Mouse (Mus musculus) heart, embryonic 11.5 days (tissue): ENCODE measurements around the gene Smad1. TPM values are rescaled to one million over a fixed set of nuclear protein-coding genes. Genes with fewer than 3 reads are reported as not detected.
A peak's percentile ranks its signal among the peaks of the same experiment; 100 is the strongest.

Experiments
- ATAC-seq: fragments of 200-750 bp; cut with Nextera tagmentation; replicated peaks from 2 replicates; pipeline ENCODE4 v1.8.0; 2017; ENCODE audit warnings: moderate library complexity; ENCODE audit not compliant: insufficient number of reproducible peaks, low FRiP score, low TSS enrichment
- H3K27ac ChIP-seq: fragments of 300-500 bp; sonication (generic); 2 replicates; pipeline ENCODE4 v1.5.1; 2014; ENCODE audit warnings: mild to moderate bottlenecking, low read depth, low read length
- H3K27me3 ChIP-seq: fragments of 300-500 bp; sonication (generic); 2 replicates; pipeline ENCODE4 v1.6.1; 2014; ENCODE audit warnings: mild to moderate bottlenecking, low read length, mixed read lengths; ENCODE audit not compliant: control insufficient read depth, insufficient read depth
- H3K36me3 ChIP-seq: fragments of 300-500 bp; sonication (generic); 2 replicates; pipeline ENCODE4 v1.6.1; 2014; ENCODE audit warnings: mild to moderate bottlenecking, low read length, moderate library complexity, mixed read lengths; ENCODE audit not compliant: control insufficient read depth, insufficient read depth
- H3K4me1 ChIP-seq: fragments of 300-500 bp; sonication (generic); 2 replicates; pipeline ENCODE4 v1.6.1; 2014; ENCODE audit warnings: low read length; ENCODE audit not compliant: control insufficient read depth, insufficient read depth
- H3K4me2 ChIP-seq: fragments of 300-500 bp; sonication (generic); 2 replicates; pipeline ENCODE4 v1.6.1; 2014; ENCODE audit warnings: mild to moderate bottlenecking, moderate library complexity
- H3K4me3 ChIP-seq: fragments of 300-500 bp; sonication (generic); 2 replicates; pipeline ENCODE4 v1.5.1; 2014; ENCODE audit warnings: low read depth, low read length
- H3K9ac ChIP-seq: fragments of 300-500 bp; sonication (generic); 2 replicates; pipeline ENCODE4 v1.6.1; 2014; ENCODE audit warnings: mild to moderate bottlenecking, low read depth, low read length, moderate library complexity
- H3K9me3 ChIP-seq: fragments of 300-500 bp; sonication (generic); replicated peaks from 2 replicates; pipeline ENCODE4 v1.6.1; 2016; ENCODE audit warnings: low read length; ENCODE audit not compliant: control insufficient read depth
- WGBS: fragments of 180-500 bp; shearing (Covaris S2); extraction: QIAGEN DNeasy Blood & Tissue Kit; methylation state at CpG from one replicate; pipeline ENCODE4 v1.1.7; 2014; ENCODE audit not compliant: insufficient replicate concordance; 5-methylcytosine and 5-hydroxymethylcytosine counted together
- polyA plus RNA-seq: library from polyadenylated mRNA; unstranded; fragments of >200 nt; fragmentation: Nextera tagmentation; extraction: Ambion mirVana; gene quantifications from 2 replicates; pipeline ENCODE4 v1.2.1, GENCODE M21; 2014

The Smad1 gene
- polyA plus RNA-seq, 1 experiment from 2014 or later = 23.0 TPM

- no peak for ATAC-seq
- Histone ChIP-seq H3K4me1 (peaks cover 7% of the 10 kb centered on the region; the same call in 1 of the 2 replicates), H3K36me3 (no peaks in the 10 kb centered on the region), H3K27me3 (no peaks in the 10 kb centered on the region), H3K4me3 (no peak overlapping the region), H3K4me2 (no peak overlapping the region), H3K9me3 (no peaks in the 10 kb centered on the region), H3K27ac (no peak overlapping the region), H3K9ac (no peak overlapping the region)
- WGBS = 68% methylated on average over 2 of the region's 2 CpGs
These were observed 1.4 kb upstream of the Smad1 start for GRCm38 (mm10) chr8:79400671-79401070.

GRCm38 (mm10) chr8:79398251-79398981 lies 902 bp downstream of the Smad1 start:
- Histone ChIP-seq H3K27ac (peak overlapping the region; percentile 89), H3K36me3 (no peaks in the 10 kb centered on the region), H3K27me3 (no peaks in the 10 kb centered on the region), H3K4me1 (peaks cover 13% of the 10 kb centered on the region; the same call in 1 of the 2 replicates), H3K9me3 (no peaks in the 10 kb centered on the region), H3K4me3 (peak overlapping the region; percentile 86), H3K4me2 (peak overlapping the region; percentile 79), H3K9ac (peak overlapping the region; percentile 97)
- 1% methylated on average over 58 of the region's 68 CpGs for WGBS
- ATAC-seq = peak; percentile 32

DNA sequence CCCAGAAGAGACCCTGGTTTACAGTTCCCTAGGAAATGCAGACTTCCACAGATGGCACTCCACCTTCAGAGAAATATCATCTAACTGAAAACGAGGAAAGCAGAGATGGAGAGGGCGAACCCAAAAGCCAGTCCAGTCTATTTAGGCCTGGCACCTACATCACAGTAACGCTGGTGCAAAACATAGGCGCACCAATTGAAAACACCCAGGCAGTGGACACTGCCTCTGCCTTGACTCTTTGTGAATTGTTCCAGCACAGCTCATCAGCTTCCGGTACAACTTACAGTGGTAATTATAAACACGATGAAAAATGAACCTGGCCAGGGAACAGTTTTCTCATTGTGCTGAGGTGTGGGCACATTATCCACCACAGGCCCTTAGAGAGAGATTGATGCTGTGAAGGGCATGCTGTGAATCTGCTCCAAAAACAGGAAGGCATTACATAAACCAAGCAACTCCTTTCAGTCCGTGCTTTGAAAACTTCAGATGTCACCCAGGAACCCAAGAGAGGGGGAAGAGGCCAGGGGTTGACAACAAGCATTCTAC lies 1.5 kb downstream of the Smad1 start:
- Histone ChIP-seq H3K9me3 (no peaks in the 10 kb centered on the region), H3K36me3 (no peaks in the 10 kb centered on the region), H3K4me3 (peak overlapping the region; percentile 86), H3K9ac (peak overlapping the region; percentile 97), H3K4me1 (peaks cover 13% of the 10 kb centered on the region; the same call in 1 of the 2 replicates), H3K27ac (peak overlapping the region; percentile 89), H3K4me2 (peak overlapping the region; percentile 79), H3K27me3 (no peaks in the 10 kb centered on the region)
- no peak for ATAC-seq
- 26% methylated on average over 7 of the region's 7 CpGs for WGBS

- peaks cover 13% of the 10 kb centered on the region; the same call in 1 of the 2 replicates for H3K4me1 ChIP-seq
These were observed 2.4 kb downstream of the Smad1 start for GRCm38 (mm10) chr8:79396911-79397310.

DNA sequence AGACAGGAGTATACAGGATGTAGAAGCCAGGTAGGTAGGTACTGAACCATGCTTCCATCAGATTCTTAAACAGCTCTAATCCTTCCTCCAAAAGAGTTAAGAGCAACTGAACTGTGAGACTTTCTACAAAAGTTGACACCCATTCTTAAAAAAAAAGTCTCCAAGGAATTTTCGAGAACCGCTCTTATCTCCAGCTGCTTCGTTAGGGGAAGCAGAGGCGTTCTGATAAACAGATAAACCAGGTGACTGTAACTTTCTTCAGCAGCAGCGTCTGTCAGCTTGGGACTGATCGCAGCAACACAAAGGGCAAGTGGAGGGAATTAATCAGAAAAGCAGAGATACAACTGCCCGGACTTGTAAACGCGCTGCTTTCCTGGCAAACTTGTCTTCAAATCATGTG lies 5.3 kb downstream of the Smad1 start:
- ATAC-seq = no peak
- H3K9me3 ChIP-seq = no peaks in the 10 kb centered on the region
- H3K4me2 ChIP-seq = no peak overlapping the region
- 25% methylated on average over 9 of the region's 9 CpGs for WGBS
- H3K4me3 ChIP-seq = no peak overlapping the region
- H3K9ac ChIP-seq = no peak overlapping the region
- no peak overlapping the region for H3K27ac ChIP-seq
- no peaks in the 10 kb centered on the region for H3K27me3 ChIP-seq
- H3K36me3 ChIP-seq = no peaks in the 10 kb centered on the region; the same call in 1 of the 2 replicates
- H3K4me1 ChIP-seq = peaks cover 16% of the 10 kb centered on the region; the same call in 1 of the 2 replicates

More at GRCm38 (mm10) chr8:79396911-79397310, 2.4 kb downstream of the Smad1 start:
- no peak overlapping the region for H3K27ac ChIP-seq
- no peak overlapping the region for H3K4me2 ChIP-seq
- no peak overlapping the region for H3K4me3 ChIP-seq
- no peaks in the 10 kb centered on the region for H3K9me3 ChIP-seq
- no peak overlapping the region for H3K9ac ChIP-seq
- H3K36me3 ChIP-seq = no peaks in the 10 kb centered on the region
- no peaks in the 10 kb centered on the region for H3K27me3 ChIP-seq
- WGBS = 79% methylated on average over 6 of the region's 6 CpGs
- no peak for ATAC-seq

GRCm38 (mm10) chr8:79393215-79393614 lies 6.1 kb downstream of the Smad1 start:
- H3K4me3 ChIP-seq = no peak overlapping the region
- ATAC-seq = no peak
- H3K4me2 ChIP-seq = no peak overlapping the region
- 85% methylated on average over 5 of the region's 5 CpGs for WGBS
- no peaks in the 10 kb centered on the region for H3K27me3 ChIP-seq
- H3K27ac ChIP-seq = no peak overlapping the region
- H3K4me1 ChIP-seq = peaks cover 16% of the 10 kb centered on the region; the same call in 1 of the 2 replicates
- no peaks in the 10 kb centered on the region for H3K9me3 ChIP-seq
- no peaks in the 10 kb centered on the region; the same call in 1 of the 2 replicates for H3K36me3 ChIP-seq
- no peak overlapping the region for H3K9ac ChIP-seq

GRCm38 (mm10) chr8:79392649-79393048 lies 6.7 kb downstream of the Smad1 start:
- no peak overlapping the region for H3K27ac ChIP-seq
- H3K4me1 ChIP-seq = peaks cover 12% of the 10 kb centered on the region; the same call in 1 of the 2 replicates
- no peaks in the 10 kb centered on the region for H3K9me3 ChIP-seq
- no peak overlapping the region for H3K4me3 ChIP-seq
- no peak overlapping the region for H3K9ac ChIP-seq
- H3K36me3 ChIP-seq = no peaks in the 10 kb centered on the region; the same call in 1 of the 2 replicates
- H3K27me3 ChIP-seq = no peaks in the 10 kb centered on the region
- ATAC-seq = no peak
- WGBS = 64% methylated on average over 6 of the region's 6 CpGs
- no peak overlapping the region for H3K4me2 ChIP-seq

- no peak for ATAC-seq
- H3K9ac ChIP-seq = no peak overlapping the region
These were observed 7.9 kb downstream of the Smad1 start for GRCm38 (mm10) chr8:79391454-79391853.

More at GRCm38 (mm10) chr8:79391454-79391853, 7.9 kb downstream of the Smad1 start:
- H3K4me1 ChIP-seq = peaks cover 9% of the 10 kb centered on the region; the same call in 1 of the 2 replicates
- WGBS = 80% methylated on average over 13 of the region's 13 CpGs
- H3K4me2 ChIP-seq = no peak overlapping the region
- no peaks in the 10 kb centered on the region for H3K27me3 ChIP-seq
- no peak overlapping the region for H3K27ac ChIP-seq
- no peaks in the 10 kb centered on the region for H3K9me3 ChIP-seq
- H3K4me3 ChIP-seq = no peak overlapping the region
- H3K36me3 ChIP-seq = peaks cover 3% of the 10 kb centered on the region; the same call in 1 of the 2 replicates
